ENCODE assay signal across 19 mouse cellular contexts in genomic region chr5:110437632-110438261, GRCm38 (mm10).
"Had no signal": no experiment of that assay in that cellular context is flagged by ENCODE, and none has a peak within 500 bp of the region (broad histone marks: within the 10 kb centered on the region; RNA-seq: fewer than 3 reads in every experiment).

No protein-coding gene starts in this region.

- H3K9ac ChIP-seq: lung, embryonic 15.5 days; midbrain, embryonic 13.5 days; neural tube, embryonic 13.5 days; neural tube, embryonic 15.5 days had no signal

- H3K4me2 ChIP-seq: lung, embryonic 15.5 days; midbrain, embryonic 13.5 days; neural tube, embryonic 13.5 days; neural tube, embryonic 15.5 days had no signal

- H3K27me3 ChIP-seq: lung, embryonic 15.5 days; midbrain, embryonic 13.5 days; neural tube, embryonic 13.5 days; neural tube, embryonic 15.5 days had no signal

- H3K27ac ChIP-seq: lung, embryonic 15.5 days; midbrain, embryonic 10.5 days; midbrain, embryonic 13.5 days; neural tube, embryonic 13.5 days; neural tube, embryonic 15.5 days had no signal

- H3K4me3 ChIP-seq: lung, embryonic 15.5 days; midbrain, embryonic 10.5 days; midbrain, embryonic 13.5 days; myocyte; neural tube, embryonic 13.5 days; neural tube, embryonic 15.5 days had no signal

- ATAC-seq: lung, postnatal 0 days; midbrain, embryonic 13.5 days; midbrain, embryonic 16.5 days had no signal

- DNase-seq: lung, adult 2 months; lung, postnatal 14 days; lung, postnatal 4 days; retina, postnatal 1 day; right cerebral cortex, adult 18-20 months; right cerebral cortex, postnatal 25 days; right cerebral cortex, postnatal 4 days; spleen, adult 18-20 months; thymus, adult 18-20 months; thymus, postnatal 14 days; thymus, postnatal 36 days had no signal

- H3K36me3 ChIP-seq: lung, embryonic 15.5 days; midbrain, embryonic 13.5 days; neural tube, embryonic 15.5 days had no signal

- H3K9me3 ChIP-seq: lung, embryonic 15.5 days; midbrain, embryonic 10.5 days; midbrain, embryonic 13.5 days; neural tube, embryonic 13.5 days; neural tube, embryonic 15.5 days had no signal
